25 mouse cellular contexts compared by ENCODE assay signal in the genomic region with DNA sequence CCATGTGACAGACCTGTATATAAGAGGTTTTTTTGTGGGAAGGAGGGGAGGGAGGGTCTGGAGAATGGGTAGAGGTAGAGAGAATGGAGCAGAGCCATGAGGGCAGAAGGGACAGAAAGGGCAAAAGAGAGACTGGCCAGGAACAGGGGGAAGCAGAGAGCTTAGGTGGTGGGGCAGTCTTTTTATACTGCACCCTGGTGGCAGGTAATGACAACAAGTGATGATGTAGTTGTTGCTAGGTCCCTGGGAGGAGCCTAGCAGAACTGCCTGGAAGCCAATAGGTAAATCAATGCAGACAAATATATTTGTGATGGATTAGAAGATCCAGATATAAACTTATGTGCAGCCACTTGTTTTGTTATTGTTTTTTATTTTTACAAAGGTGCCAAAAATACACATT.
DNase-seq lines count a peak whose midpoint lies in the region; ATAC-seq and TF ChIP-seq lines count a peak whose summit lies in the region.
"Had no signal": no experiment of that assay in that cellular context is flagged by ENCODE, and none has a peak within 500 bp of the region (broad histone marks: within the 10 kb centered on the region; RNA-seq: fewer than 3 reads in every experiment).

No protein-coding gene starts in this region.

- no peaks in the 10 kb centered on the region for H3K36me3 ChIP-seq in midbrain, postnatal 0 days (ENCODE audit: insufficient read depth, low read length)
- no peaks in the 10 kb centered on the region for H3K36me3 ChIP-seq in midbrain, embryonic 11.5 days (ENCODE audit: control insufficient read depth, insufficient read depth, low read length)
- no peaks in the 10 kb centered on the region for H3K36me3 ChIP-seq in G1E (replicated peaks)
- H3K36me3 ChIP-seq: embryonic facial prominence, embryonic 10.5 days; hindbrain, embryonic 10.5 days; limb, embryonic 15.5 days; midbrain, embryonic 12.5 days; stomach, embryonic 15.5 days had no signal

- 0 out of 2 replicates have a peak, but pooled peaks have one; percentile 7 for ATAC-seq in midbrain, postnatal 0 days (ENCODE audit: low FRiP score)
- no peak for ATAC-seq in midbrain, embryonic 11.5 days (ENCODE audit: low FRiP score)
- 0 out of 2 replicates have a peak, but pooled peaks have one; percentile 28 for ATAC-seq in G1E (ENCODE audit: extremely low read depth, insufficient number of reproducible peaks, low FRiP score, poor library complexity, severe bottlenecking)
- peak; percentile 68 for ATAC-seq in megakaryocyte, adult 5-6 weeks (ENCODE audit: poor library complexity, severe bottlenecking)
- ATAC-seq in frontal cortex, adult (ENCODE audit: low TSS enrichment): no peak
- ATAC-seq: forebrain, embryonic 16.5 days had no signal

- no peaks in the 10 kb centered on the region for H3K9me3 ChIP-seq in midbrain, postnatal 0 days (ENCODE audit: low read length)
- no peaks in the 10 kb centered on the region for H3K9me3 ChIP-seq in midbrain, embryonic 11.5 days (ENCODE audit: control insufficient read depth, low read length)
- H3K9me3 ChIP-seq in G1E (replicated peaks): no peaks in the 10 kb centered on the region
- H3K9me3 ChIP-seq: embryonic facial prominence, embryonic 10.5 days; hindbrain, embryonic 10.5 days; limb, embryonic 15.5 days; midbrain, embryonic 12.5 days; stomach, embryonic 15.5 days had no signal

- intact Hi-C loops in gastrocnemius, postnatal 36 days (cut with DNase I): no loop called here

- H3K27ac ChIP-seq in midbrain, postnatal 0 days (ENCODE audit: low read depth, low read length): no peak overlapping the region
- H3K27ac ChIP-seq in midbrain, embryonic 11.5 days (ENCODE audit: low read depth, low read length): no peak overlapping the region
- H3K27ac ChIP-seq: embryonic facial prominence, embryonic 10.5 days; hindbrain, embryonic 10.5 days; kidney, postnatal 0 days; left cerebral cortex, adult 2 months; limb, embryonic 15.5 days; liver, embryonic 14.5 days; midbrain, embryonic 12.5 days; stomach, embryonic 15.5 days had no signal

- H3K9ac ChIP-seq in midbrain, postnatal 0 days (replicated peaks; ENCODE audit: low read length, poor library complexity, severe bottlenecking): no peak overlapping the region
- no peak overlapping the region for H3K9ac ChIP-seq in midbrain, embryonic 11.5 days (ENCODE audit: low read length)
- H3K9ac ChIP-seq: limb, embryonic 15.5 days; liver, embryonic 14.5 days; lung, embryonic 14.5 days; midbrain, embryonic 12.5 days; stomach, embryonic 15.5 days had no signal

- H3K27me3 ChIP-seq in midbrain, postnatal 0 days (ENCODE audit: insufficient read depth, low read length): no peaks in the 10 kb centered on the region
- no peaks in the 10 kb centered on the region for H3K27me3 ChIP-seq in midbrain, embryonic 11.5 days (ENCODE audit: control insufficient read depth, insufficient read depth, low read length)
- H3K27me3 ChIP-seq in G1E (ENCODE audit: insufficient read depth, low read length): no peaks in the 10 kb centered on the region
- H3K27me3 ChIP-seq: limb, embryonic 15.5 days; midbrain, embryonic 12.5 days; stomach, embryonic 15.5 days had no signal

- TF ChIP-seq CTCF in midbrain, postnatal 0 days (IDR thresholded peaks at IDR 0.05): no peak
- no peak for TF ChIP-seq CTCF in G1E (IDR thresholded peaks at IDR 0.05; ENCODE audit: low read depth, low read length)

- H3K4me3 ChIP-seq in midbrain, postnatal 0 days (ENCODE audit: low read depth, low read length): no peak overlapping the region
- no peak overlapping the region for H3K4me3 ChIP-seq in midbrain, embryonic 11.5 days (ENCODE audit: low read depth, low read length)
- no peak overlapping the region for H3K4me3 ChIP-seq in G1E (ENCODE audit: low read depth, low read length)
- H3K4me3 ChIP-seq: embryonic facial prominence, embryonic 10.5 days; hindbrain, embryonic 10.5 days; left cerebral cortex, adult 2 months; limb, embryonic 15.5 days; midbrain, embryonic 12.5 days; stomach, embryonic 15.5 days had no signal

- H3K4me2 ChIP-seq in midbrain, postnatal 0 days (ENCODE audit: low read depth, low read length, poor library complexity, severe bottlenecking): no peak overlapping the region
- H3K4me2 ChIP-seq in midbrain, embryonic 11.5 days: no peak overlapping the region
- H3K4me2 ChIP-seq: heart, embryonic 11.5 days; limb, embryonic 15.5 days; lung, embryonic 14.5 days; midbrain, embryonic 12.5 days; stomach, embryonic 15.5 days had no signal

- no peaks in the 10 kb centered on the region for H3K4me1 ChIP-seq in midbrain, postnatal 0 days (ENCODE audit: insufficient read depth, low read length)
- H3K4me1 ChIP-seq in midbrain, embryonic 11.5 days (ENCODE audit: control insufficient read depth, insufficient read depth, low read length): no peaks in the 10 kb centered on the region
- no peaks in the 10 kb centered on the region for H3K4me1 ChIP-seq in G1E (ENCODE audit: insufficient read depth, low read depth, low read length)
- H3K4me1 ChIP-seq: embryonic facial prominence, embryonic 10.5 days; hindbrain, embryonic 10.5 days; limb, embryonic 15.5 days; midbrain, embryonic 12.5 days; stomach, embryonic 15.5 days had no signal

- no peak for DNase-seq in midbrain, postnatal 0 days (ENCODE audit: low spot score)
- no peak for DNase-seq in midbrain, embryonic 11.5 days (ENCODE audit: low spot score, missing footprints)
- no peak for DNase-seq in G1E (ENCODE audit: low spot score)
- no peak for DNase-seq in urinary bladder, adult 18-20 months (ENCODE audit: low spot score in 2 of 2)
- DNase-seq in gastrocnemius, postnatal 36 days: no peak
- DNase-seq: adrenal gland, postnatal 10 days; cerebellum, adult 8-10 months; gastrocnemius, postnatal 14 days; kidney, adult 2 months; left cerebral cortex, postnatal 4 days; lung, embryonic 14.5 days; spleen, adult 18-20 months; thymus, postnatal 25 days had no signal

Comparison
In these comparisons a context has a peak if more than half of its experiments do, and no peak if none do; other contexts are left out.
1. ATAC-seq: peak in midbrain, postnatal 0 days (single experiment), G1E (single experiment) and megakaryocyte, adult 5-6 weeks (single experiment); none in midbrain, embryonic 11.5 days (single experiment) and frontal cortex, adult (single experiment).